Mouse (Mus musculus) hindbrain, embryonic 14.5 days (tissue): ENCODE measurements at regions not wholly inside any gene's neighbourhood (a gene's known extent, or its start where the extent isn't known, plus 50 kb on each side); places are given as distances from the start of the nearest gene placed in this dataset.
A peak's percentile ranks its signal among the peaks of the same experiment; 100 is the strongest.

Experiments used
- ATAC-seq: fragments of 200-750 bp; cut with Nextera tagmentation; 2 replicates; pipeline ENCODE4 v1.8.0; 2017; ENCODE audit warnings: moderate number of reproducible peaks, mild to moderate bottlenecking, moderate TSS enrichment, moderate library complexity; ENCODE audit not compliant: low FRiP score
- DNase-seq: peaks from one replicate; pipeline ENCODE4 v3.0.0-alpha.2; 2015; ENCODE audit warnings: low spot score
- H3K27ac ChIP-seq: fragments of 300-500 bp; sonication (generic); 2 replicates; pipeline ENCODE4 v1.5.1; 2014; ENCODE audit warnings: mild to moderate bottlenecking, moderate library complexity
- H3K27me3 ChIP-seq: fragments of 300-500 bp; sonication (generic); 2 replicates; pipeline ENCODE4 v1.6.1; 2014; ENCODE audit warnings: mild to moderate bottlenecking, low read length, mixed read lengths; ENCODE audit not compliant: control insufficient read depth, insufficient read depth
- H3K36me3 ChIP-seq: fragments of 300-500 bp; sonication (generic); replicated peaks from 2 replicates; pipeline ENCODE4 v1.6.1; 2014; ENCODE audit not compliant: control insufficient read depth, insufficient read depth
- H3K4me1 ChIP-seq: fragments of 300-500 bp; sonication (generic); replicated peaks from 2 replicates; pipeline ENCODE4 v1.6.1; 2014; ENCODE audit warnings: antibody characterized with exemption, low read length, mixed read lengths; ENCODE audit not compliant: control insufficient read depth, insufficient read depth
- H3K4me2 ChIP-seq: fragments of 300-500 bp; sonication (generic); replicated peaks from 2 replicates; pipeline ENCODE4 v1.6.1; 2014; ENCODE audit warnings: mild to moderate bottlenecking, moderate library complexity
- H3K4me3 ChIP-seq: fragments of 300-500 bp; sonication (generic); replicated peaks from 2 replicates; pipeline ENCODE4 v1.5.1; 2014; ENCODE audit warnings: mild to moderate bottlenecking, low read length
- H3K9ac ChIP-seq: fragments of 300-500 bp; sonication (generic); 2 replicates; pipeline ENCODE4 v1.6.1; 2014
- H3K9me3 ChIP-seq: fragments of 300-500 bp; sonication (generic); 2 replicates; pipeline ENCODE4 v1.6.1; 2016; ENCODE audit warnings: low read length; ENCODE audit not compliant: control insufficient read depth
- WGBS: fragments of 180-500 bp; shearing (Covaris S2); extraction: QIAGEN DNeasy Blood & Tissue Kit; methylation state at CpG from one replicate; pipeline ENCODE4 v1.1.7; 2014; 5-methylcytosine and 5-hydroxymethylcytosine counted together

DNA sequence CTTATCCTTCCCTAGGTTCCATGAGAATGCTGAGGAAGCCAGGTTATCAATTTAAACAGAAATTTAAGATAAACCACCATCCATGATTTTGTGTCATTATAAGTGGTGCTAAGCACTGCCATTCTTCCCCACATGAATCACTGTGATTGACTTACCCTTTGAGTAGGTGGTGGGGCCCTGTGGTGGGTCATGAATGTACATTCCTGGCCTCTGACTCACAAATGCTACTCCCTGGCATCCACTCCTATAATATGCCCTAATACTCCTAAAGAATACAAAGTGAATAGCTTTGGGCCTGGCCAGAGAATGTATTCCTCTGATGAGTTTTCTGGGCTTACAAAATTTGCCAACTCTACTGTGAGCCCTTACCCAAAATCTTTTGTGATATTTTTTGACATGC lies 325.6 kb upstream of the Hsf2 start:
- Histone ChIP-seq H3K9me3 (no peaks in the 10 kb centered on the region), H3K4me2 (no peak overlapping the region), H3K4me3 (no peak overlapping the region), H3K36me3 (no peaks in the 10 kb centered on the region), H3K4me1 (no peaks in the 10 kb centered on the region), H3K27me3 (no peaks in the 10 kb centered on the region), H3K9ac (no peak overlapping the region), H3K27ac (no peak overlapping the region)
- DNase-seq (no peak), ATAC-seq (no peak)

GRCm38 (mm10) chr10:57163359-57163758 lies 322.8 kb upstream of the Hsf2 start:
- Histone ChIP-seq H3K4me3 (no peak overlapping the region), H3K27me3 (no peaks in the 10 kb centered on the region), H3K36me3 (no peaks in the 10 kb centered on the region), H3K9me3 (no peaks in the 10 kb centered on the region), H3K4me2 (no peak overlapping the region), H3K9ac (no peak overlapping the region), H3K4me1 (no peaks in the 10 kb centered on the region), H3K27ac (no peak overlapping the region)
- WGBS: 79% methylated on average over 5 of the region's 5 CpGs
- DNase-seq: no peak
- no peak for ATAC-seq

GRCm38 (mm10) chr10:57183560-57183959 lies 302.6 kb upstream of the Hsf2 start:
- H3K9ac ChIP-seq: no peak overlapping the region
- no peak overlapping the region for H3K27ac ChIP-seq
- H3K4me1 ChIP-seq: no peaks in the 10 kb centered on the region
- no peak overlapping the region for H3K4me3 ChIP-seq
- no peaks in the 10 kb centered on the region for H3K27me3 ChIP-seq
- peak; percentile 58 for DNase-seq
- ATAC-seq: no peak
- no peaks in the 10 kb centered on the region for H3K9me3 ChIP-seq
- H3K4me2 ChIP-seq: no peak overlapping the region
- H3K36me3 ChIP-seq: no peaks in the 10 kb centered on the region
- 83% methylated on average over 1 of the region's 1 CpGs for WGBS

DNA sequence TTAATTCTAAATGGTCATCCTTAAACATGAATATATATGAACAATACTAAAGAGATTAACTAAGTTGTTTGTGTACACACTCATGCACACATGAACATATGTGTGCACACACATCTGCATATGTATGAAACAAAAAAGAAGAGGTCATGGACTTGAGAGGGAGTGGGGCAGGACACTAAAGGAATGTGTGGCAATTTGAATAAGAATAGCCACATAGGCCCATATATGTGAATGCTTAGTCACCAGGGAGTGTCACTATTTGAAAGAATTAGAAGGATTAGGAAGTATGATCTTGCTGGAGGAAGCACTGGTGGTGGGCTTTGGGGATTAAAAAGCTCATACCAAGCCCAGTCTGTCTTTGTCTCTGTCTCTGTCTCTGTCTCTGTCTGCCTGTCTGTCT lies 275.5 kb upstream of the Hsf2 start:
- Histone ChIP-seq H3K4me3 (no peak overlapping the region), H3K4me2 (no peak overlapping the region), H3K27me3 (no peaks in the 10 kb centered on the region), H3K36me3 (no peaks in the 10 kb centered on the region), H3K4me1 (no peaks in the 10 kb centered on the region), H3K27ac (no peak overlapping the region), H3K9me3 (no peaks in the 10 kb centered on the region), H3K9ac (no peak overlapping the region)
- DNase-seq: no peak
- no peak for ATAC-seq

DNA sequence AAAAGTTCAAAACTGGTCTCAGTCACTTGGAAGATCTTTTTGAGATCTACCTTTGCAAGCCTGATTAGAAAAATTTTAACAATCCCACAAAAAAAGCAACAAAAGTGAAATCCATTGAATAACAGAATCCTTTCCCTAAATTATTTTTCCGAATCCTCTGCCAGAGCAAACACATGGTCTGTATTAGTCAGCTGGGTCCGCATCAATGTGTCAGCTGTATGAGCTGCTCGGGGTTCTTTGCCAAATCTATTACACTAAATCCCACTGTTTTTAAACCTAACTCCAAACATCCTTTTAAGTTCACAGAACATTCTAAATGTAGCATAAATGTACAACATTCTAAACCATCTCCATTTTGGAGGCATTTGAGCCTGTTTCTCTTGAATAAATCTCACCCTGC lies 255.1 kb upstream of the Hsf2 start:
- Histone ChIP-seq H3K4me1 (no peaks in the 10 kb centered on the region), H3K4me3 (no peak overlapping the region), H3K4me2 (no peak overlapping the region), H3K36me3 (no peaks in the 10 kb centered on the region), H3K9me3 (no peaks in the 10 kb centered on the region), H3K27me3 (no peaks in the 10 kb centered on the region), H3K27ac (no peak overlapping the region), H3K9ac (no peak overlapping the region)
- WGBS: 80% methylated on average over 3 of the region's 3 CpGs
- ATAC-seq: no peak
- no peak for DNase-seq

GRCm38 (mm10) chr10:57281220-57281619 lies 205.0 kb upstream of the Hsf2 start:
- DNase-seq (no peak), ATAC-seq (no peak)
- WGBS: 30% methylated on average over 1 of the region's 1 CpGs
- no peak overlapping the region for H3K4me3 ChIP-seq
- H3K4me2 ChIP-seq: no peak overlapping the region
- H3K27me3 ChIP-seq: no peaks in the 10 kb centered on the region
- H3K9ac ChIP-seq: no peak overlapping the region
- no peaks in the 10 kb centered on the region for H3K36me3 ChIP-seq
- H3K27ac ChIP-seq: no peak overlapping the region
- no peaks in the 10 kb centered on the region for H3K4me1 ChIP-seq
- H3K9me3 ChIP-seq: no peaks in the 10 kb centered on the region

DNA sequence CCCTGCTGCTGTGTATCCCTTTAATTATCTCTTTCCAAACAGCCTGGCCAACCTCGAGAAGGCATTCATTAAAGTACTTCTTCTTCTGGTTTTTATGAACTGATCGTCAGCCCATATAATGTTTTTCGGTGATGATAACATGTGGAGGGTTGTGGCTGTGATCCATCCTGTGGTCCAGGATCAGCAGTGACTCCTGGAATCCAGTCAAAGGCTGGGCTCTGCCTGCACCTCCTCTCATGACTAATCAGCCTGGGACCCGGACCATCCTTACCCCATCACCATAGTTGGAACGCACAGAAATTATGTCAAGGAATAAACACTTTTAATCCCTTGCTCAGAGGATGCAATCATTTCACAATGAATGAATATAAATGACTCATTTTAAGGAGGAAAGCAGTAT lies 203.3 kb upstream of the Hsf2 start:
- Histone ChIP-seq H3K4me2 (no peak overlapping the region), H3K4me1 (no peaks in the 10 kb centered on the region), H3K9ac (no peak overlapping the region), H3K27ac (no peak overlapping the region), H3K27me3 (no peaks in the 10 kb centered on the region), H3K9me3 (no peaks in the 10 kb centered on the region), H3K36me3 (no peaks in the 10 kb centered on the region), H3K4me3 (no peak overlapping the region)
- DNase-seq (no peak), ATAC-seq (no peak)
- 83% methylated on average over 5 of the region's 5 CpGs for WGBS

- 98% methylated on average over 10 of the region's 10 CpGs for WGBS
- ATAC-seq (no peak), DNase-seq (no peak)
- Histone ChIP-seq H3K9me3 (no peaks in the 10 kb centered on the region), H3K4me2 (no peak overlapping the region), H3K4me1 (no peaks in the 10 kb centered on the region), H3K4me3 (no peak overlapping the region), H3K36me3 (no peaks in the 10 kb centered on the region), H3K9ac (no peak overlapping the region), H3K27ac (no peak overlapping the region), H3K27me3 (no peaks in the 10 kb centered on the region)
Measured at GRCm38 (mm10) chr10:57291596-57291995, 194.6 kb upstream of the Hsf2 start.

DNA sequence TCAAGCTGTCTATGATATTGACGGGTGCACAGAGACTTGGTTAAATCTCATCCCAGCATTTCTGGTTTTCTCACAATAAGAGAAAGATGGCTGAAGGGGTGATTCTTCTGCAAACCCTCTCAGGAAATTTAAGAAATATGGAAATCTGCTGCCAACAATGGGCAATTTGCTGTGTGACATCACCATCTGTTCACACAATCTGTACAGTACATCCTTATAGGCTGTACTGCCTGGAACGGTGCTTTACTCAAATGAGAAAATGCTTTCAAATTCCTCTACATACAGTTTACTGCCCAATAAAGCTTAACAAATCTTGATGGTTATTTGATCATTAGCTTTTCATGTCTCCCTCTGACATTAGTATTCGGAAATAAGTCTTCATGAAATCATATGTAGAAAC lies 172.4 kb upstream of the Hsf2 start:
- H3K4me1 ChIP-seq: no peaks in the 10 kb centered on the region
- no peak overlapping the region for H3K4me3 ChIP-seq
- no peaks in the 10 kb centered on the region for H3K36me3 ChIP-seq
- no peak overlapping the region; the same call in 1 of the 2 replicates for H3K27ac ChIP-seq
- no peak overlapping the region for H3K9ac ChIP-seq
- WGBS: 66% methylated on average over 3 of the region's 3 CpGs
- H3K9me3 ChIP-seq: no peaks in the 10 kb centered on the region
- DNase-seq: peak; percentile 52
- peak; percentile 70; the same call in 1 of the 2 replicates for ATAC-seq
- no peak overlapping the region for H3K4me2 ChIP-seq
- no peaks in the 10 kb centered on the region for H3K27me3 ChIP-seq

GRCm38 (mm10) chr10:57317067-57317466 lies 169.1 kb upstream of the Hsf2 start:
- Histone ChIP-seq H3K27me3 (no peaks in the 10 kb centered on the region), H3K27ac (no peak overlapping the region), H3K9me3 (no peaks in the 10 kb centered on the region), H3K9ac (no peak overlapping the region), H3K4me3 (no peak overlapping the region), H3K4me1 (no peaks in the 10 kb centered on the region), H3K4me2 (no peak overlapping the region), H3K36me3 (no peaks in the 10 kb centered on the region)
- DNase-seq (peak; percentile 74), ATAC-seq (no peak)
